16 mouse cellular contexts compared by ENCODE assay signal in genomic region chr5:3503373-3503772, GRCm38 (mm10). TPM values are rescaled to one million over a fixed set of nuclear protein-coding genes. Genes with fewer than 3 reads are reported as not detected.
DNase-seq lines count a peak whose midpoint lies in the region; ATAC-seq and TF ChIP-seq lines count a peak whose summit lies in the region.
"Had no signal": no experiment of that assay in that cellular context is flagged by ENCODE, and none has a peak within 500 bp of the region (broad histone marks: within the 10 kb centered on the region; RNA-seq: fewer than 3 reads in every experiment).

No protein-coding gene starts in this region.

- 75% methylated on average over 4 of the region's 4 CpGs for WGBS in heart, embryonic 10.5 days
- WGBS in intestine, embryonic 16.5 days: 71% methylated on average over 4 of the region's 4 CpGs
- 58% methylated on average over 4 of the region's 4 CpGs for WGBS in intestine, postnatal 0 days
- WGBS in lung, postnatal 0 days: 67% methylated on average over 4 of the region's 4 CpGs
- WGBS in macrophage (ENCODE audit: missing documents): 86% methylated on average over 4 of the region's 4 CpGs

- no peak for ATAC-seq in intestine, embryonic 16.5 days
- ATAC-seq in intestine, postnatal 0 days: no peak
- ATAC-seq in lung, postnatal 0 days: no peak
- ATAC-seq: hindbrain, embryonic 16.5 days had no signal

- no peak overlapping the region for H3K27ac ChIP-seq in heart, embryonic 10.5 days
- H3K27ac ChIP-seq in intestine, embryonic 16.5 days (ENCODE audit: low read length): peak overlapping the region; percentile 35
- H3K27ac ChIP-seq in intestine, postnatal 0 days (ENCODE audit: low read depth, low read length): no peak overlapping the region
- peak overlapping the region; percentile 64 for H3K27ac ChIP-seq in lung, postnatal 0 days (ENCODE audit: low read length)
- peak overlapping the region; percentile 95 for H3K27ac ChIP-seq in macrophage
- H3K27ac ChIP-seq: embryonic facial prominence, embryonic 13.5 days; layer of hippocampus, adult 2 months; left cerebral cortex, adult 2 months; limb, embryonic 12.5 days had no signal

- no peak overlapping the region for H3K4me3 ChIP-seq in heart, embryonic 10.5 days
- H3K4me3 ChIP-seq in intestine, embryonic 16.5 days (ENCODE audit: low read length): no peak overlapping the region
- H3K4me3 ChIP-seq in intestine, postnatal 0 days (ENCODE audit: low read depth, low read length): no peak overlapping the region
- no peak overlapping the region for H3K4me3 ChIP-seq in lung, postnatal 0 days (ENCODE audit: low read depth, low read length)
- H3K4me3 ChIP-seq in macrophage (ENCODE audit: inconsistent target): no peak overlapping the region
- H3K4me3 ChIP-seq: embryonic facial prominence, embryonic 13.5 days; layer of hippocampus, adult 2 months; left cerebral cortex, adult 2 months; limb, embryonic 12.5 days had no signal

- H3K4me2 ChIP-seq in intestine, embryonic 16.5 days (ENCODE audit: low read depth, low read length): no peak overlapping the region
- H3K4me2 ChIP-seq in intestine, postnatal 0 days (replicated peaks; ENCODE audit: low read depth): no peak overlapping the region
- no peak overlapping the region for H3K4me2 ChIP-seq in lung, postnatal 0 days (replicated peaks; ENCODE audit: low read depth, low read length)
- H3K4me2 ChIP-seq: embryonic facial prominence, embryonic 13.5 days; limb, embryonic 12.5 days had no signal

- H3K9me3 ChIP-seq in heart, embryonic 10.5 days: no peaks in the 10 kb centered on the region
- no peaks in the 10 kb centered on the region for H3K9me3 ChIP-seq in intestine, embryonic 16.5 days (ENCODE audit: control insufficient read depth, low read length)
- H3K9me3 ChIP-seq in intestine, postnatal 0 days (ENCODE audit: control insufficient read depth): no peaks in the 10 kb centered on the region
- H3K9me3 ChIP-seq in lung, postnatal 0 days (ENCODE audit: low read length): no peaks in the 10 kb centered on the region
- H3K9me3 ChIP-seq: embryonic facial prominence, embryonic 13.5 days; limb, embryonic 12.5 days had no signal

- no peaks in the 10 kb centered on the region for H3K36me3 ChIP-seq in heart, embryonic 10.5 days
- H3K36me3 ChIP-seq in intestine, embryonic 16.5 days (ENCODE audit: control insufficient read depth, insufficient read depth, low read length): no peaks in the 10 kb centered on the region
- H3K36me3 ChIP-seq in intestine, postnatal 0 days (ENCODE audit: control insufficient read depth, insufficient read depth): no peaks in the 10 kb centered on the region
- no peaks in the 10 kb centered on the region; the same call in 1 of the 2 replicates for H3K36me3 ChIP-seq in lung, postnatal 0 days (ENCODE audit: insufficient read depth, low read length)
- no peaks in the 10 kb centered on the region for H3K36me3 ChIP-seq in macrophage (ENCODE audit: inconsistent target)
- H3K36me3 ChIP-seq: embryonic facial prominence, embryonic 13.5 days; limb, embryonic 12.5 days had no signal

- peak; percentile 51 for DNase-seq in heart, adult 11 months
- no peak for DNase-seq in heart, embryonic 10.5 days (ENCODE audit: low spot score)
- DNase-seq in lung, postnatal 0 days (ENCODE audit: low spot score): no peak
- DNase-seq in lung, postnatal 36 days: no peak
- DNase-seq in frontal cortex, postnatal 10 days (ENCODE audit: low spot score in 2 of 2): no peak
- DNase-seq: cerebellum, adult 11-12 months; right cerebral cortex, postnatal 25 days; thymus, adult 18-20 months had no signal

- H3K27me3 ChIP-seq in heart, embryonic 10.5 days (ENCODE audit: insufficient read depth, poor library complexity, severe bottlenecking): no peaks in the 10 kb centered on the region
- no peaks in the 10 kb centered on the region for H3K27me3 ChIP-seq in intestine, embryonic 16.5 days (replicated peaks; ENCODE audit: control insufficient read depth, insufficient read depth, low read length)
- H3K27me3 ChIP-seq in intestine, postnatal 0 days (replicated peaks; ENCODE audit: control insufficient read depth, insufficient read depth, low read length): no peaks in the 10 kb centered on the region
- H3K27me3 ChIP-seq in lung, postnatal 0 days (replicated peaks; ENCODE audit: insufficient read depth, low read length): no peaks in the 10 kb centered on the region
- H3K27me3 ChIP-seq: embryonic facial prominence, embryonic 13.5 days; limb, embryonic 12.5 days had no signal

- peaks cover 87% of the 10 kb centered on the region for H3K79me2 ChIP-seq in macrophage (ENCODE audit: inconsistent target)

- TF ChIP-seq EP300 in lung, postnatal 0 days (IDR thresholded peaks at IDR 0.05): no peak

- H3K9ac ChIP-seq in intestine, embryonic 16.5 days (ENCODE audit: low read depth, low read length): no peak overlapping the region
- H3K9ac ChIP-seq in intestine, postnatal 0 days (ENCODE audit: low read depth, low read length): no peak overlapping the region
- no peak overlapping the region for H3K9ac ChIP-seq in lung, postnatal 0 days (replicated peaks; ENCODE audit: low read depth)
- H3K9ac ChIP-seq: embryonic facial prominence, embryonic 13.5 days; limb, embryonic 12.5 days had no signal

- H3K4me1 ChIP-seq in heart, embryonic 10.5 days: peaks cover 24% of the 10 kb centered on the region
- H3K4me1 ChIP-seq in intestine, embryonic 16.5 days (ENCODE audit: control insufficient read depth, insufficient read depth, low read length): peaks cover 19% of the 10 kb centered on the region
- 0 out of 2 replicates have a peak, but pooled peaks cover 15% of the 10 kb centered on the region for H3K4me1 ChIP-seq in intestine, postnatal 0 days (replicated peaks; ENCODE audit: control insufficient read depth, insufficient read depth, low read length)
- H3K4me1 ChIP-seq in lung, postnatal 0 days (ENCODE audit: insufficient read depth, low read depth, low read length): peaks cover 8% of the 10 kb centered on the region; the same call in 1 of the 2 replicates

- TF ChIP-seq CTCF in intestine, postnatal 0 days (IDR thresholded peaks at IDR 0.05; ENCODE audit: low read depth): no peak
- no peak for TF ChIP-seq CTCF in lung, postnatal 0 days (IDR thresholded peaks at IDR 0.05)

RNA-seq across cellular contexts. Expression of gene Fam133b, which starts 40.3 kb away (rescaled TPM):
- polyA plus RNA-seq in heart, embryonic 10.5 days (2016; fragmentation: Nextera tagmentation; extraction: Ambion mirVana): 15.8 and 19.3 TPM in 2 replicates
- 17.6 and 18.7 TPM in 2 replicates for polyA plus RNA-seq in intestine, embryonic 16.5 days (2015; fragmentation: Nextera tagmentation; extraction: Ambion mirVana)
- polyA plus RNA-seq in intestine, postnatal 0 days (2015; fragmentation: Nextera tagmentation; extraction: Ambion mirVana): 14.9 and 15.8 TPM in 2 replicates
- 21.0 and 22.2 TPM in 2 replicates for polyA plus RNA-seq in lung, postnatal 0 days (2015; fragmentation: Nextera tagmentation; extraction: Ambion mirVana)
- 100 to 1,000 TPM in 25 of 26 experiments, 10 to 100 TPM in 1; 87.8 to 675 (median 157) TPM for total RNA-seq in macrophage (2018; cell fraction: chromatin; rRNA removed)
- 10 to 100 TPM; 13.9 to 46.8 (median 17.8) TPM for total RNA-seq in macrophage (2018; cell fraction: cytosol; rRNA removed)
- 100 to 1,000 TPM in 10 of 26 experiments, 10 to 100 TPM in 16; 46.5 to 295 (median 87.3) TPM for total RNA-seq in macrophage (2018; cell fraction: nucleus; rRNA removed)
- polyA plus RNA-seq in macrophage (2018): 22.8 to 33.0 TPM (median 24.7 TPM) in 3 replicates

Comparison
In these comparisons a context has a peak if more than half of its experiments do, and no peak if none do; other contexts are left out.
1. H3K27ac ChIP-seq: peak in intestine, embryonic 16.5 days (single experiment), lung, postnatal 0 days (single experiment) and macrophage (single experiment); none in heart, embryonic 10.5 days (single experiment) and intestine, postnatal 0 days (single experiment).